Mouse (Mus musculus): ENCODE data around the gene Gpkow. TPM values are rescaled to one million over a fixed set of nuclear protein-coding genes. Genes with fewer than 3 reads are reported as not detected.

Gene Gpkow
- polyA plus RNA-seq, 1 experiment from 2014 or later: 9.3 TPM

- no peaks in the 10 kb centered on the region for H3K27me3 ChIP-seq (ENCODE audit: insufficient read depth, low read length)
- H3K9ac ChIP-seq (replicated peaks): no peak overlapping the region
- H3K9me3 ChIP-seq (ENCODE audit: low read length): no peaks in the 10 kb centered on the region
- no peaks in the 10 kb centered on the region for H3K4me1 ChIP-seq (ENCODE audit: insufficient read depth)
- no peak overlapping the region for H3K27ac ChIP-seq (ENCODE audit: low read depth)
- no peaks in the 10 kb centered on the region for H3K36me3 ChIP-seq (replicated peaks; ENCODE audit: insufficient read depth, low read length)
- H3K4me2 ChIP-seq (ENCODE audit: low read depth, low read length): no peak overlapping the region
- H3K4me3 ChIP-seq (ENCODE audit: low read depth, low read length): no peak overlapping the region
- TF ChIP-seq CTCF (IDR thresholded peaks at IDR 0.05; ENCODE audit: low read depth): no peak
- no peak for TF ChIP-seq EP300 (IDR thresholded peaks at IDR 0.05; ENCODE audit: low read depth)
- ATAC-seq (no peak), DNase-seq (no peak)
- 82% methylated on average over 4 of the region's 4 CpGs for WGBS (ENCODE audit: insufficient replicate concordance)
These were observed 35.8 kb upstream of the Gpkow start for GRCm38 (mm10) chrX:7661086-7661485.

GRCm38 (mm10) chrX:7662936-7663335, 34.0 kb upstream of the Gpkow start:
- Histone ChIP-seq H3K27me3 (ENCODE audit: insufficient read depth, low read length) (no peaks in the 10 kb centered on the region), H3K4me2 (ENCODE audit: low read depth, low read length) (no peak overlapping the region), H3K9ac (replicated peaks) (no peak overlapping the region), H3K9me3 (ENCODE audit: low read length) (no peaks in the 10 kb centered on the region), H3K4me1 (ENCODE audit: insufficient read depth) (no peaks in the 10 kb centered on the region), H3K27ac (ENCODE audit: low read depth) (no peak overlapping the region), H3K36me3 (replicated peaks; ENCODE audit: insufficient read depth, low read length) (0 out of 2 replicates have a peak, but pooled peaks cover 10% of the 10 kb centered on the region), H3K4me3 (ENCODE audit: low read depth, low read length) (no peak overlapping the region)
- no peak for ATAC-seq
- TF ChIP-seq EP300 (IDR thresholded peaks at IDR 0.05; ENCODE audit: low read depth) (no peak), CTCF (IDR thresholded peaks at IDR 0.05; ENCODE audit: low read depth) (no peak)
- no peak for DNase-seq
- 54% methylated on average over 3 of the region's 3 CpGs for WGBS (ENCODE audit: insufficient replicate concordance)

- Histone ChIP-seq H3K4me3 (ENCODE audit: low read depth, low read length) (no peak overlapping the region), H3K4me2 (ENCODE audit: low read depth, low read length) (no peak overlapping the region), H3K36me3 (replicated peaks; ENCODE audit: insufficient read depth, low read length) (0 out of 2 replicates have a peak, but pooled peaks cover 10% of the 10 kb centered on the region), H3K9me3 (ENCODE audit: low read length) (no peaks in the 10 kb centered on the region), H3K4me1 (ENCODE audit: insufficient read depth) (no peaks in the 10 kb centered on the region), H3K27me3 (ENCODE audit: insufficient read depth, low read length) (no peaks in the 10 kb centered on the region), H3K9ac (replicated peaks) (no peak overlapping the region), H3K27ac (ENCODE audit: low read depth) (no peak overlapping the region)
- WGBS (ENCODE audit: insufficient replicate concordance): 88% methylated on average over 11 of the region's 11 CpGs
- DNase-seq (no peak), ATAC-seq (no peak)
- TF ChIP-seq EP300 (IDR thresholded peaks at IDR 0.05; ENCODE audit: low read depth) (no peak), CTCF (IDR thresholded peaks at IDR 0.05; ENCODE audit: low read depth) (no peak)
These were observed 32.1 kb upstream of the Gpkow start for GRCm38 (mm10) chrX:7664791-7665190.

- WGBS (ENCODE audit: insufficient replicate concordance): 71% methylated on average over 21 of the region's 21 CpGs
- DNase-seq (no peak), ATAC-seq (no peak)
- Histone ChIP-seq H3K4me3 (ENCODE audit: low read depth, low read length) (no peak overlapping the region), H3K27ac (ENCODE audit: low read depth) (no peak overlapping the region), H3K4me2 (ENCODE audit: low read depth, low read length) (no peak overlapping the region), H3K36me3 (replicated peaks; ENCODE audit: insufficient read depth, low read length) (0 out of 2 replicates have a peak, but pooled peaks cover 10% of the 10 kb centered on the region), H3K4me1 (ENCODE audit: insufficient read depth) (no peaks in the 10 kb centered on the region), H3K27me3 (ENCODE audit: insufficient read depth, low read length) (no peaks in the 10 kb centered on the region), H3K9me3 (ENCODE audit: low read length) (no peaks in the 10 kb centered on the region), H3K9ac (replicated peaks) (no peak overlapping the region)
- no peak for TF ChIP-seq EP300 (IDR thresholded peaks at IDR 0.05; ENCODE audit: low read depth)
- no peak for TF ChIP-seq CTCF (IDR thresholded peaks at IDR 0.05; ENCODE audit: low read depth)
These were observed 31.0 kb upstream of the Gpkow start for GRCm38 (mm10) chrX:7665739-7666502.

DNA sequence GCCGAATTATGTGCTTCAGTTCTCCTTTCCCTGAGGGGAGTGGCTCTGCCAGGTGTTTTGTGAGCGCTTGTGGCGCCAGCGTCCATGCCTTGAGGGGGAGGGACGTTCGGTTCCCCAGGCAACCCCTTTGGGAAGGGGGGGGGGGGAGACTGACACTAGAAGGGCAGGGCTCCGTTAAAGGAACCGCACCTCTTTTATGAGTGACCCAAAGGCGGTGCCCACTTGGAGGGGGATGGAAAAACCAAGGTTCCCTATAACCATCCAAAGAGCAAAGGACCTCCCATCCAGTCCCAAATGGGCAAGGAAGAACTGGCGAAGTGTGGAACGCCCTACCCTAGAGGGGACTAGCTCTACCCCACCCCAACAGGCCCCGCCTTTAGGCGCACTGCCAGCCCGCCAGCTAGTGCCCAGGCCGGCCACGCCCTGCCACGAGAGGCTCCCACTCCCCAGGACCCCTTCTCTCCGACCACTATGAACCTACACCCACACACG, 26.5 kb upstream of the Gpkow start:
- peak; percentile 71 for DNase-seq
- TF ChIP-seq CTCF (IDR thresholded peaks at IDR 0.05; ENCODE audit: low read depth) (no peak), EP300 (IDR thresholded peaks at IDR 0.05; ENCODE audit: low read depth) (no peak)
- Histone ChIP-seq H3K4me3 (ENCODE audit: low read depth, low read length) (peak overlapping the region; percentile 54), H3K27me3 (ENCODE audit: insufficient read depth, low read length) (no peaks in the 10 kb centered on the region), H3K4me1 (ENCODE audit: insufficient read depth) (peaks cover 6% of the 10 kb centered on the region; the same call in 1 of the 2 replicates), H3K9ac (replicated peaks) (peak overlapping the region; percentile 59), H3K4me2 (ENCODE audit: low read depth, low read length) (peak overlapping the region; percentile 72), H3K27ac (ENCODE audit: low read depth) (peak overlapping the region; percentile 62; the same call in 1 of the 2 replicates), H3K9me3 (ENCODE audit: low read length) (no peaks in the 10 kb centered on the region), H3K36me3 (replicated peaks; ENCODE audit: insufficient read depth, low read length) (0 out of 2 replicates have a peak, but pooled peaks cover 10% of the 10 kb centered on the region)
- ATAC-seq: peak; percentile 70
- WGBS (ENCODE audit: insufficient replicate concordance): 22% methylated on average over 19 of the region's 19 CpGs

DNA sequence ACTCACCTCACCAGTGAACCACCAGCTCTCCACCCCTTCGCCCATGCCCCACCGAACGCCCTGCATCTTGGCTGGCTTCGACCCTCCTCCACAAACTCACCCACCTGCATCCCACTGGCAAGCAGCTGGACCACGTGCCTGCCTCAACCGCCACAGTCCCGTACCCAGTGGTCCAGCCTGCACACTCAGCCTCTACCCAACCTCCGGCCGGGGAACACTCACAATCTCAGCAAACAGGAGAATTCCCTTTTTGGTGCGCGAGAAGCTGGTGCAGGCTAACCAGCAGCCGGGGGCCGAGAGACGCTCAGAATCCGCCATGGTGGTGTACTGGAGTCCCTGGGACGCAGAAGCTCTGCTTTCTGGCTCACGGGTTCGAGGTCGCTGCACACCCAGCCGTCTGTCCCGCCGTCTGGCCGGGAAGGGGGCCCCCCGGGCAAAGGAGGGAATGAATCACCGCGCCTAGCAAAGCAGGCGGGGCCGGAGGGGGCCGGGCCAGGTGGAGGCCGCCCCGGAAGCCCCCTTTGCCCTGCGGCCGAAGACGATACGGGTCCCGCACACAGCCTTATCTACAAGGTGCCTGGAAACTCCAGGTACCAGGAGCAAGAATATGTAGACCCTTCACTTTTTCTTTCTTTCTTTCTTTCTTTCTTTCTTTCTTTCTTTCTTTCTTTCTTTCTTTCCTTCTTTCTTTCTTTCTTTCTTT, 25.9 kb upstream of the Gpkow start, which contains the start of gene Plp2:
Plp2 (minus strand) TSS at position 470 of the 703 bp plus-strand sequence.
- Histone ChIP-seq H3K27me3 (ENCODE audit: insufficient read depth, low read length) (no peaks in the 10 kb centered on the region), H3K36me3 (replicated peaks; ENCODE audit: insufficient read depth, low read length) (0 out of 2 replicates have a peak, but pooled peaks cover 10% of the 10 kb centered on the region), H3K9ac (replicated peaks) (peak within 1 kb of the TSS; percentile 59), H3K27ac (ENCODE audit: low read depth) (peak within 1 kb of the TSS; percentile 62), H3K9me3 (ENCODE audit: low read length) (no peaks in the 10 kb centered on the region), H3K4me3 (ENCODE audit: low read depth, low read length) (peak within 1 kb of the TSS; percentile 54), H3K4me2 (ENCODE audit: low read depth, low read length) (peak within 1 kb of the TSS; percentile 72), H3K4me1 (ENCODE audit: insufficient read depth) (peaks cover 6% of the 10 kb centered on the region; the same call in 1 of the 2 replicates)
- WGBS (ENCODE audit: insufficient replicate concordance): 16% methylated on average over 33 of the region's 36 CpGs
- TF ChIP-seq EP300 (IDR thresholded peaks at IDR 0.05; ENCODE audit: low read depth): no peak
- no peak for TF ChIP-seq CTCF (IDR thresholded peaks at IDR 0.05; ENCODE audit: low read depth)
- DNase-seq (no peak), ATAC-seq (peak; percentile 38; the same call in 1 of the 2 replicates)
